Mouse (Mus musculus) liver, adult 2 months (tissue): Measurements from ENCODE around the gene Etfbkmt. TPM values are rescaled to one million over a fixed set of nuclear protein-coding genes. Genes with fewer than 3 reads are reported as not detected.
"Not testable (repeated sequence)": the region's sequence is repeated elsewhere in the genome, so short reads cannot be mapped to it uniquely, and the experiment has no call there.

Source experiments
- DNase-seq: peaks from one replicate; pipeline ENCODE4 v3.0.0-alpha.2; 2011; ENCODE audit warnings: low read depth, low spot score; ENCODE audit errors: extremely low read depth
- H3K27ac ChIP-seq: fragments of 200-500 bp; replicated peaks from 2 replicates; pipeline ENCODE4 v1.5.1; 2012; ENCODE audit warnings: low read depth, mild to moderate bottlenecking, control low read depth, inconsistent platforms, low read length; ENCODE audit not compliant: insufficient read depth
- H3K27me3 ChIP-seq: fragments of 200-500 bp; 2 replicates; pipeline ENCODE4 v1.6.1; 2012; ENCODE audit warnings: mild to moderate bottlenecking, moderate library complexity, low read length, inconsistent platforms; ENCODE audit not compliant: control insufficient read depth, insufficient read depth
- H3K36me3 ChIP-seq: fragments of 200-500 bp; 2 replicates; pipeline ENCODE4 v1.6.1; 2012; ENCODE audit warnings: low read length, inconsistent platforms; ENCODE audit not compliant: control insufficient read depth, insufficient read depth
- H3K4me1 ChIP-seq: fragments of 200-500 bp; 2 replicates; pipeline ENCODE4 v1.6.1; 2011; ENCODE audit warnings: low read length; ENCODE audit not compliant: control insufficient read depth, insufficient read depth
- H3K4me3 ChIP-seq: fragments of 200-500 bp; 2 replicates; pipeline ENCODE4 v1.5.1; 2011; ENCODE audit warnings: low read depth, mild to moderate bottlenecking, control low read depth, low read length, moderate library complexity; ENCODE audit not compliant: insufficient read depth
- H3K79me2 ChIP-seq: fragments of 200-500 bp; 2 replicates; pipeline ENCODE4 v1.6.1; 2012; ENCODE audit warnings: inconsistent platforms, mild to moderate bottlenecking, low read length, moderate library complexity; ENCODE audit not compliant: control insufficient read depth, insufficient read depth
- H3K9ac ChIP-seq: fragments of 200-500 bp; 2 replicates; pipeline ENCODE4 v1.6.1; 2012; ENCODE audit warnings: low read depth, mild to moderate bottlenecking, control low read depth, inconsistent platforms, low read length
- CTCF ChIP-seq: fragments of 200-500 bp; IDR thresholded peaks from 2 replicates; pipeline ENCODE4 v1.5.1; 2011; ENCODE audit warnings: low read depth, low read length, control low read depth
- POLR2A ChIP-seq: fragments of 200-500 bp; IDR thresholded peaks from 2 replicates; pipeline ENCODE4 v1.6.1; 2011; ENCODE audit warnings: low read length, control low read depth; ENCODE audit not compliant: insufficient read depth; ENCODE audit errors: extremely low read depth
- WGBS: fragments of 180-500 bp; shearing (Covaris S2); methylation state at CpG from one replicate; pipeline ENCODE4 v1.1.7; 2018; 5-methylcytosine and 5-hydroxymethylcytosine counted together
- polyA plus RNA-seq: library from polyadenylated mRNA; depleted of rRNA; stranded (reverse); fragments of >200 nt; gene quantifications from 2 replicates; pipeline ENCODE4 v1.2.3, GENCODE M21; 2012
- total RNA-seq: library from RNA; depleted of rRNA; stranded (reverse); fragments of >200 nt; gene quantifications from 2 replicates; pipeline ENCODE4 v1.2.3, GENCODE M21; 2014

Gene Etfbkmt
- total and polyA plus RNA-seq, 2 experiments, result 3.9 to 25.3 TPM

DNA sequence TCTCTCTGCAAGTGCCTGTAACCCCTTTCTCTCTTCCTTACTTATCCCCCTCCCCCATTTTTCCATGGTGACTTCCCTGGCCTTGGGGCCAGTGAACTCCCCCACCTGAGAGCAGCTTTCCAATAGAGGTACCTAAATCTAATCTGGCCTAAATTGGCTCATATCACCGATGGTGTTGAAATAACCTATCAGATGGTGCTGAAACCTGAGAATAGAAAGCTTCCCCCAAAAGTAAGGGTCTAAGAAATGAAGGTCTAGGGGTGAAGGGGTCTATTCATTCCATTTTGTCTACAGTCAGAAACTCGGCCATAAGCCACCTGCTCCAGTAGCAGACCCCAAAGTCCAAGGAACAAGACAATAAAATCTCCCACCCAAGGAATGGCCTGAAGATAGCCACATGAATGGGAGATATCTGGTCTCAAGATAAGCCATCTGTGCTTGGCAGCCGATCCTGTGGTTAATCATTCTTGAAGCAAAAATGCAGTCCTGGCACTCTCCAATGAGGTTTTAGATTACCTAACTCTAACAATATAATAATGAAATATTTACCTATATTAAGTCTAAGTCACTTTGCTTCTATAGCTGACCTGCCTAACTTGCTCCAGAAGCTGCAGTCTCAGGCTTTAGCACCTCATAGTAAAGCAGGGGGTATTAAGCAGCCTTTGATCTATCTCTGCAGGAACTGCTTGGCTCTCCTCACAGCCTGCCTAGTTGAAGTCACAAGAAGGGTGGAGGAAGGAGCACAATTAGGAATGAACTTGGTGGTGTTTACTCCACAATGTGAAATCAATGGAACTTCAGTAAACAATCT lies 15.6 kb downstream of the Etfbkmt start:
- TF ChIP-seq POLR2A, result no peak
- no peak for TF ChIP-seq CTCF
- Histone ChIP-seq H3K27ac (peak overlapping the region; percentile 100), H3K4me3 (no peak overlapping the region), H3K27me3 (no peaks in the 10 kb centered on the region), H3K79me2 (no peaks in the 10 kb centered on the region), H3K36me3 (peaks cover 14% of the 10 kb centered on the region), H3K4me1 (peaks cover 37% of the 10 kb centered on the region), H3K9ac (peak overlapping the region; percentile 70)
- peak; percentile 96 for DNase-seq
- 16% methylated on average over 3 of the region's 3 CpGs for WGBS

DNA sequence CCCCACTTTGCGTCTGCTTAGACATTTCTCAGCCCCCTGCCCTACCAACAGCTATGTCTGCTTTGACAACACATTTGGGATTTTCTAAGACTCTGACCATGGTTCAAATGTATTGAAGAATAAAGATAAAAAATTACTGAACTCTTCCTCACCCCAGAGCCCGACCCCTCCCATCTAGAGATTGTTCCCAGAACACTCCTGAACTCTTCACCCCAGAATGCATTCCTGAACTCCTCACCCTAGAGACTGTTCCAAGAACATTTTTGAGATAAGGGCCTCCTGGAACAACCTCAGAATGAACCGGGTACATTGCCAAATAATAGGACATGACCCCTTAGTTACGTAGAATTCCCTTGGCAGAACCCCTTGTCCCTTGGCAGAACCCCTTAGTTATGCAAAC lies 27.4 kb downstream of the Etfbkmt start:
- Histone ChIP-seq H3K27ac (peak overlapping the region; percentile 84), H3K9ac (peak overlapping the region; percentile 66; the same call in 1 of the 2 replicates), H3K36me3 (peaks cover 14% of the 10 kb centered on the region)
- H3K4me3 ChIP-seq, H3K4me1 ChIP-seq, H3K27me3 ChIP-seq, H3K79me2 ChIP-seq: not testable (repeated sequence)
- peak; percentile 85 for DNase-seq
- 39% methylated on average over 3 of the region's 4 CpGs for WGBS

DNA sequence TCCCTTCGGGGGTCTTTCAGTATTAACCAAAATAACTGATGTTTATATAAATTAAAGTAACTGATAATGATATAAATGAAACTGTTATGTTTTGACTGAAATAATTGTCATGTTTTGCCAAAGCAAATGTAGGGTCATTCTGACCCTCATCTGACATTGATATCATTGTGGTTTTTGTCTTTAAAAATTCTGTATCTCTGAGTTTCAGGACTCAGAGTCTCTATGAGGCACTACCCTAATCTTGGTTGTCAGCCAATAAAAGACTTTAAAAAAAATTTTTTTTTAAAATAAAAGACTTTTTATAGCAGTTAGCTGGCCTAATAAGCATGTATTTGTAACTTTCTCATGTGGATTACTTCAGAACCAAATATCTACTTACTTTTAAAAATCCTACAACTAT lies 28.0 kb downstream of the Etfbkmt start:
- H3K9ac ChIP-seq, result no peak overlapping the region

DNA sequence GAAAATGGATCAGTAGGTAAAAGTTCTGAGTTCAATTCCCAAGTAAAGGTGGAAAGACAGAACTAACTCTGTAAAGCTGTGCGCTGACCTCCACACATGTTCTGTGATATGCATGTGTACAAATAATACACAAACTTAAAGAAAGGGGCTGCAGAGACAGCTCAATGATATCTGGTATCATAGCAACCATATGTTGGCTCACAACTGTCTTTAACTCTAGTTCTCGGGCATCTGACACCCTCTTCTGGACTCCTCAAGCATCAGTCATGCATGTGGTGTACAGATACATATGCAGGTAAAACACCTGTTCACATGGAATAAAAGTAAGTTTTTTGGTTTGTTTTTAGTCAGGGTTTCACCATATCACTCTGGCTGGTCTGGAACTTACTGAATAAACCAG lies 28.8 kb downstream of the Etfbkmt start:
- DNase-seq, result peak; percentile 83
- Histone ChIP-seq H3K9ac (peak overlapping the region; percentile 39; the same call in 1 of the 2 replicates), H3K27me3 (no peaks in the 10 kb centered on the region), H3K79me2 (no peaks in the 10 kb centered on the region), H3K4me1 (peaks cover 4% of the 10 kb centered on the region), H3K4me3 (no peak overlapping the region), H3K27ac (peak overlapping the region; percentile 73), H3K36me3 (peaks cover 14% of the 10 kb centered on the region)
- WGBS, result 60% methylated on average over 2 of the region's 2 CpGs
- TF ChIP-seq CTCF, result no peak
- TF ChIP-seq POLR2A, result peak; percentile 52; the same call in 1 of the 2 replicates

More for the DNA sequence above, 28.0 kb downstream of the Etfbkmt start:
- DNase-seq, result peak; percentile 83
- peaks cover 4% of the 10 kb centered on the region for H3K4me1 ChIP-seq
- peak overlapping the region; percentile 67 for H3K27ac ChIP-seq
- no peaks in the 10 kb centered on the region for H3K27me3 ChIP-seq
- no peak overlapping the region for H3K4me3 ChIP-seq
- WGBS, result 85% methylated on average over 1 of the region's 1 CpGs
- H3K79me2 ChIP-seq, result no peaks in the 10 kb centered on the region
- peaks cover 14% of the 10 kb centered on the region for H3K36me3 ChIP-seq
- TF ChIP-seq POLR2A (peak; percentile 28; the same call in 1 of the 2 replicates), CTCF (no peak)

DNA sequence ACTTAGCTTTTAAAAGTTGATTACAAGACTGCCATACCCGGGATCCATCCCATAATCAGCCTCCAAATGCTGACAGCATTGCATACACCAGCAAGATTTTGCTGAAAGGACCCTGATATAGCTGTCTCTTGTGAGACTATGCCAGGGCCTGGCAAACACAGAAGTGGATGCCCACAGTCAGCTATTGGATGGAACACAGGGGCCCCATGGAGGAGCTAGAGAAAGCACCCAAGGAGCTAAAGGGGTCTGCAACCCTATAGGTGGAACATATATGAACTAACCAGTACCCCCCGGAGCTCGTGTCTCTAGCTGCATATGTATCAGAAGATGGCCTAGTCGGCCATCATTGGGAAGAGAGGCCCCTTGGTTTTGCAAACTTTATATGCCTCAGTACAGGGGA lies 30.3 kb downstream of the Etfbkmt start:
- H3K27ac ChIP-seq, H3K79me2 ChIP-seq, H3K27me3 ChIP-seq, H3K9ac ChIP-seq, H3K4me1 ChIP-seq, H3K4me3 ChIP-seq: not testable (repeated sequence)
- WGBS, result 68% methylated on average over 4 of the region's 4 CpGs
- peaks cover 14% of the 10 kb centered on the region for H3K36me3 ChIP-seq
- DNase-seq, result peak; percentile 51

DNA sequence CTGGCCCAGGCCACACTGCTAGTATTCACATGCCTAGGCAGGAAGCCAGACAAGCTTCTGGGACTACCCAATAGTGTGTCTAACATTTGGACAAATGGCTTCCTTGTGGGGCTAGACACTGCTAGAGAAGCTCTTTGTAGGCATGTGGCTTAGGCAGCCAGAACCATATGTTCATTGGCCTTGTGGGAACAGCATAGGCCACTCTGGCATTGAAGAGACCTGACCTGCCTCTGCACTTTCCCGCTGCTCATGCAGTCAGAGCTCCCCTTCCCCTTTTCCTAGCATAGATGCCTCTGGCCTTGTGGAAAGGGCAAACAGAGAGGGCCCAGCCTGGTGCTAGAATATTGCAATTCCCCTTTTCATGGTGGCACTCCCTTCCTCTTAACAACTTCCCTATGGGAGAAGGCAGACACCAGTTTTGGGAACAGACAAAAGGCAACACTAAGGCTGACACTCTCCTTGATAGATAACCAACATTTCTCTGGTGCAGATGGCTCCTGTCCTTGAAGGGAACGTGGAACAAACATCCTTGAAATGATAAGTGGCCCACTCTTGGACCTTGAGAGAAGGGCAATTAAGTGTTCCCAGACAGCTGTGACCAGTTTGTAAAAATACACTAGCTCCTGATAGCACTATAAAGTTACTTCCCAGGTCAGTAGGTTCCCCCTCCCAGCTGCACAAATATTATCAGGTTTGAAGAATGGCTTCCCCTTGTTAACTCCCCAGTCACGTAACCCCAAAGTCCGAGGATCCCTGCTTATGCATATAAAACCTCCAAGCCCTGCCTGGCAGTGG lies 34.4 kb downstream of the Etfbkmt start:
- TF ChIP-seq CTCF, result no peak
- no peak for TF ChIP-seq POLR2A
- no peaks in the 10 kb centered on the region for H3K27me3 ChIP-seq
- peaks cover 26% of the 10 kb centered on the region for H3K36me3 ChIP-seq
- H3K79me2 ChIP-seq, result no peaks in the 10 kb centered on the region
- no peak overlapping the region for H3K4me3 ChIP-seq
- no peak for DNase-seq
- no peak overlapping the region for H3K27ac ChIP-seq
- 70% methylated on average over 4 of the region's 4 CpGs for WGBS
- no peak overlapping the region for H3K9ac ChIP-seq
- no peaks in the 10 kb centered on the region; the same call in 1 of the 2 replicates for H3K4me1 ChIP-seq
